Mouse (Mus musculus): ENCODE data around the gene Dusp7. TPM values are rescaled to one million over a fixed set of nuclear protein-coding genes. Genes with fewer than 3 reads are reported as not detected.
A peak's percentile ranks its signal among the peaks of the same experiment; 100 is the strongest.

Dusp7 gene
- total and polyA plus RNA-seq, 2 experiments = 1.8 to 10.1 TPM

DNA sequence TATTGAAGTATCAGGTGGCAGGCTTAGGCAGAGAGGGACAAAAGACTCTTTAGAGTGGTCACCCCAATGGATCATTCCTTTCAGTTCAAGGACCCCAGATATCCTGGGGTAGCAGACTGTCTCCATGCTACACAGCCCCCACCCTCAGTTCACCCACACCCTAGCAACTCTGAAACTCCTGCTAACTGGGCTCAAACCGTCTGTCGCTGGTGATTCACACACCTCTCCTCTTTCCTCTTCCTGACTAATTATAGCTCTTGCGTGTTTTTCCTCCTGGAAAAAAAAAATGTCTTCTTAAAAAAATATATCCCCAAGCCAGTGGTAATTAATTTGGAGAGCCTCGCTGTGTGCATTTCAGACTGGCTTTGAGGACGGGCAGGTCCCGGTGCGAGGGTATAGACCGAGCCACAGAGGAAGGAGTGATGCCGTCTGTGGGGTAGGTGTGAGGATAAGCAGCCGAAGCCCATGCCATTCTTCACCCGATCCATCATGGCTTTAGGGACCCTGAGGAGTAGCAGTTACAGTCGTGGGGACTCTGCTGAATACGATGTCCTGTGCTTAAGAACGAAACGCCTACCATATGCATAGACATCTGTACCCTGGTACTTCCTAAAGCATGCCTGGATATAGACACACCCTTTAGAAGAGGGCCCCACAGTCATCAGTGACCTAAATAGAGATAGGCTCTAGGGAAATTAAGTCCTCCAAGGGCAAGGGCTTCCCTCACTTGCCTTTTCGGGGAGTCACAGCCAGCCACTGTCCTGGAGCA lies 34.4 kb downstream of the Dusp7 start:
- Histone ChIP-seq H3K4me3 (ENCODE audit: insufficient read depth, low read depth, low read length) (no peak overlapping the region), H3K27ac (replicated peaks; ENCODE audit: insufficient read depth, low read depth, low read length) (no peak overlapping the region), H3K27me3 (ENCODE audit: control insufficient read depth, insufficient read depth, low read length) (no peaks in the 10 kb centered on the region), H3K4me1 (ENCODE audit: control insufficient read depth, insufficient read depth, low read length) (peaks cover 3% of the 10 kb centered on the region; the same call in 1 of the 2 replicates), H3K79me2 (ENCODE audit: control insufficient read depth, insufficient read depth, low read length) (no peaks in the 10 kb centered on the region), H3K36me3 (ENCODE audit: control insufficient read depth, insufficient read depth, low read length) (no peaks in the 10 kb centered on the region), H3K9ac (ENCODE audit: low read depth, low read length) (no peak overlapping the region)
- 90% methylated on average over 16 of the region's 16 CpGs for WGBS
- no peak for TF ChIP-seq CTCF (IDR thresholded peaks at IDR 0.05; ENCODE audit: low read depth, low read length)
- TF ChIP-seq POLR2A (IDR thresholded peaks at IDR 0.05; ENCODE audit: extremely low read depth, insufficient read depth, low read length) = no peak
- DNase-seq (ENCODE audit: extremely low read depth, low read depth, low spot score) = no peak

DNA sequence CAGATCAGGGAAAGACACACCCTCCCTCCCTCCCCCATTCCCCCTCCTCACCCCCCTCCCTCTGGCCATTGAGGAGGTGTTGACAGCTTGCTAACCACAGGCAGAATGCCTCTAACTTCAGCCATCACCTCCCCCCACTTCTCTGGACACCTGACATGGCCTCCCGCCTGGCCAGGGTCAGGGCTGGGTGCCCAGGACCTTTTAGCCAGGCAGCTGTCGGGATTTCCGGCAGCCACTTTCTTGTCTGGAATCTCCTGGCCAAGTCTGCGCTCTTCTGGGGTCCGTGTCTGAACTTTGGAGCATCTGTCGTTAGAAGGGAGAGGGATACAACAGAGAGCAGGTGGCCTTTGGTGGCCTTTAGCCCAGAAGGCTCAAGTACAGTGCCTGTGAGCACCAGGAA lies 36.8 kb downstream of the Dusp7 start:
- no peak overlapping the region for H3K4me3 ChIP-seq (ENCODE audit: insufficient read depth, low read depth, low read length)
- H3K4me1 ChIP-seq (ENCODE audit: control insufficient read depth, insufficient read depth, low read length) = no peaks in the 10 kb centered on the region
- no peak overlapping the region for H3K27ac ChIP-seq (replicated peaks; ENCODE audit: insufficient read depth, low read depth, low read length)
- 40% methylated on average over 6 of the region's 6 CpGs for WGBS
- H3K27me3 ChIP-seq (ENCODE audit: control insufficient read depth, insufficient read depth, low read length) = no peaks in the 10 kb centered on the region
- no peak overlapping the region for H3K9ac ChIP-seq (ENCODE audit: low read depth, low read length)
- H3K79me2 ChIP-seq (ENCODE audit: control insufficient read depth, insufficient read depth, low read length) = no peaks in the 10 kb centered on the region
- DNase-seq (ENCODE audit: extremely low read depth, low read depth, low spot score) = no peak
- no peaks in the 10 kb centered on the region for H3K36me3 ChIP-seq (ENCODE audit: control insufficient read depth, insufficient read depth, low read length)
- no peak for TF ChIP-seq CTCF (IDR thresholded peaks at IDR 0.05; ENCODE audit: low read depth, low read length)
- no peak for TF ChIP-seq POLR2A (IDR thresholded peaks at IDR 0.05; ENCODE audit: extremely low read depth, insufficient read depth, low read length)

DNA sequence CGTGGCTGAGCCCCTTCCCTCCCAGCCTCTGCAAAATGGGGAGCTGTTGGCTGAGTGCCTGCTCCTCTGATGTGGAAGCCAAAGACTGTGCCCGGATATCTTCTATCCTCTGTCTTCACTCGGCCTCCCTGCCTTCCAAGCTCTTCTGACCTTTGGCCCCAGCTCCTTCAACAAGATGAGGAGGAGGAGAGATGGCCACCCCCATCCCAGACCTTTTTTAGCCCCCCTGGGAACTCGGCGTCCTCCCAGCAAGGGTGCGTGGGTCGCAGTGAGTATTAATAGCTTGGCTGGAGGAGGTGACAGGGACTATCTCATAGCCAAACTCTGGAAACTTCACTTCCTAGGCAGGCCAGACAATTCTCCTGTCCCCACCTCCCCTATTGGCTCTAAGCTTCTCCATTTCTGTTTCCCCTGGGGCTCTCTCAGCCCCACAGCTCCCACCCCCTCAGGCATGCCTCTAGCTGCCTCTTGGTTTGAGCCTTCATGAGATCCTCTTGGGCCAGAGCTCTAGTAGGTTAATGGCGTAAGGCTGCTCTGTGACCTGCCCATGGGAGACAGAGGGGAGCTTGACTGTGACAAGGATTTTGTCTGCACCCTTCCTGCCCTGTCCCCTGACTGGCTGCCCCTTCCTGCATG lies 38.1 kb downstream of the Dusp7 start:
- Histone ChIP-seq H3K9ac (ENCODE audit: low read depth, low read length) (no peak overlapping the region), H3K4me1 (ENCODE audit: control insufficient read depth, insufficient read depth, low read length) (no peaks in the 10 kb centered on the region), H3K79me2 (ENCODE audit: control insufficient read depth, insufficient read depth, low read length) (no peaks in the 10 kb centered on the region), H3K4me3 (ENCODE audit: insufficient read depth, low read depth, low read length) (no peak overlapping the region), H3K27me3 (ENCODE audit: control insufficient read depth, insufficient read depth, low read length) (no peaks in the 10 kb centered on the region), H3K36me3 (ENCODE audit: control insufficient read depth, insufficient read depth, low read length) (no peaks in the 10 kb centered on the region), H3K27ac (replicated peaks; ENCODE audit: insufficient read depth, low read depth, low read length) (no peak overlapping the region)
- no peak for DNase-seq (ENCODE audit: extremely low read depth, low read depth, low spot score)
- WGBS = 68% methylated on average over 8 of the region's 8 CpGs
- TF ChIP-seq CTCF (IDR thresholded peaks at IDR 0.05; ENCODE audit: low read depth, low read length) = no peak
- TF ChIP-seq POLR2A (IDR thresholded peaks at IDR 0.05; ENCODE audit: extremely low read depth, insufficient read depth, low read length) = no peak

DNA sequence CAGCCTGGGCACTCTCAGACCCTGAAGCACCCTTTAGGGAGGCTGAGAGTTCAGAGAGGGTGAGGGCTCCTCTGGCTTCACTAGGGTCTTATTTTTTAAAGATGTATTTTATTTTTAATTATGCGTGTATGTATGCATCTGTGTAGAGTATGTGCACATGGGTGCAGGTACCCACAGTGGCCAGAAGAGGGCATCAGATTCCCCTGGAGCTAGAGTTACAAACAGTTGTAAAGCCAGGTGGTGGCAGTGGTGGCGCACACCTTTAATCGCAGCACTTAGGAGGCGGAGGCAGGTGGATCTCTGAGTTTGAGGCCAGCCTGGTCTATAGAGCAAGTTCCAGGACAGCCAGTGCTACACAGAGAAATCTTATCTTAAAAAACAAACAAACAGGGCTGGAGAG lies 40.7 kb downstream of the Dusp7 start:
- Histone ChIP-seq H3K27me3 (ENCODE audit: control insufficient read depth, insufficient read depth, low read length) (no peaks in the 10 kb centered on the region), H3K4me1 (ENCODE audit: control insufficient read depth, insufficient read depth, low read length) (no peaks in the 10 kb centered on the region), H3K79me2 (ENCODE audit: control insufficient read depth, insufficient read depth, low read length) (no peaks in the 10 kb centered on the region), H3K4me3 (ENCODE audit: insufficient read depth, low read depth, low read length) (no peak overlapping the region), H3K36me3 (ENCODE audit: control insufficient read depth, insufficient read depth, low read length) (no peaks in the 10 kb centered on the region), H3K27ac (replicated peaks; ENCODE audit: insufficient read depth, low read depth, low read length) (no peak overlapping the region), H3K9ac (ENCODE audit: low read depth, low read length) (no peak overlapping the region)
- TF ChIP-seq POLR2A (IDR thresholded peaks at IDR 0.05; ENCODE audit: extremely low read depth, insufficient read depth, low read length) (no peak), CTCF (IDR thresholded peaks at IDR 0.05; ENCODE audit: low read depth, low read length) (peak; percentile 6; the same call in 1 of the 2 replicates)
- over 99% methylated on average over 4 of the region's 4 CpGs for WGBS
- DNase-seq (ENCODE audit: extremely low read depth, low read depth, low spot score) = no peak

DNA sequence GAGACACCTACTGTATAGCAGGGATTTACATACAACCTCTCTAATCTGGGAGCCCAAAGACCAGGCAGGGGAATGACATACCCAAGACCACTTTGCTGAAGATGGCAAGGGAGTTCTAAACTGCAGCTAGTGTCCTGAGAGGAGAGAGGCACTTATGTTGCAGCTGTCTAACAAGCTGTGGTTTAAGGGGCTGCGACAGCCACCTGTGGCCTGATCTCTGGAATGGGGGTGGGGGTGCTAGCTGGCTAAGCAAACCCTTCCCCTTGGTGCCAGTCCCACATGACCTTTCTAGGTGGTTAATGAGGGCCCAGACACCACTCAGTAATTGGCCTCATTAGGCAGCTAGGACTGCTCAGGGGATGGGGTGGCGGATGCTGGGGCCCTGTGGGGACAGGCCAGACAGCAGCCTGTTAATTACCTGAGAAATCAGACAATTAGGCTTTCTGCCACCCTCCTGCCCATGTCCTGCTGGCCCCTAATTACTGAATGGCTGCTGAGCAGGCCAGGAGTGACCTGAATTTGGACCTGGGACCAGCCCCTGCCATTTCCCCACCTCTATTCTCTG lies 41.7 kb downstream of the Dusp7 start:
- H3K4me1 ChIP-seq (ENCODE audit: control insufficient read depth, insufficient read depth, low read length) = no peaks in the 10 kb centered on the region
- no peak overlapping the region for H3K27ac ChIP-seq (replicated peaks; ENCODE audit: insufficient read depth, low read depth, low read length)
- WGBS = 92% methylated on average over 2 of the region's 2 CpGs
- H3K4me3 ChIP-seq (ENCODE audit: insufficient read depth, low read depth, low read length) = no peak overlapping the region
- H3K36me3 ChIP-seq (ENCODE audit: control insufficient read depth, insufficient read depth, low read length) = no peaks in the 10 kb centered on the region
- no peak overlapping the region for H3K9ac ChIP-seq (ENCODE audit: low read depth, low read length)
- DNase-seq (ENCODE audit: extremely low read depth, low read depth, low spot score) = no peak
- H3K27me3 ChIP-seq (ENCODE audit: control insufficient read depth, insufficient read depth, low read length) = no peaks in the 10 kb centered on the region
- no peaks in the 10 kb centered on the region for H3K79me2 ChIP-seq (ENCODE audit: control insufficient read depth, insufficient read depth, low read length)
- TF ChIP-seq POLR2A (IDR thresholded peaks at IDR 0.05; ENCODE audit: extremely low read depth, insufficient read depth, low read length) = no peak
- TF ChIP-seq CTCF (IDR thresholded peaks at IDR 0.05; ENCODE audit: low read depth, low read length) = no peak

Data from liver, adult 2 months (tissue).